Mouse (Mus musculus) small intestine, adult 2 months (tissue): ENCODE measurements around the gene 1700001O22Rik.

Source experiments
- CTCF ChIP-seq: fragments of 200-500 bp; IDR thresholded peaks from 2 replicates; pipeline ENCODE4 v1.5.1; 2012; ENCODE audit warnings: low read depth, mild to moderate bottlenecking, control low read depth, inconsistent platforms, low read length, moderate library complexity, mixed read lengths; ENCODE audit not compliant: insufficient replicate concordance, insufficient read length; ENCODE audit errors: extremely low read depth
- POLR2A ChIP-seq: fragments of 200-500 bp; IDR thresholded peaks from 2 replicates; pipeline ENCODE4 v1.6.1; 2012; ENCODE audit warnings: low read depth, mild to moderate bottlenecking, control low read depth, inconsistent platforms, low read length, moderate library complexity

GRCm38 (mm10) chr2:30750025-30750424, 53.4 kb downstream of the 1700001O22Rik start:
- TF ChIP-seq CTCF (no peak), POLR2A (no peak)
